Mouse (Mus musculus) ES-E14 (cell line): ENCODE results near the gene Angptl6. TPM values are rescaled to one million over a fixed set of nuclear protein-coding genes. Genes with fewer than 3 reads are reported as not detected.

Experiments used
- DNase-seq: peaks from one replicate; pipeline ENCODE4 v3.0.0-alpha.2; 2013; ENCODE audit warnings: low read depth, low spot score
- H3K27ac ChIP-seq: 2 replicates; pipeline ENCODE4 v1.5.1; 2012; ENCODE audit warnings: low read depth, mild to moderate bottlenecking, low read length, moderate library complexity, mixed read lengths; ENCODE audit not compliant: poor library complexity, insufficient read depth, severe bottlenecking
- H3K36me3 ChIP-seq: 2 replicates; pipeline ENCODE4 v1.6.1; 2012; ENCODE audit warnings: mild to moderate bottlenecking, low read length, moderate library complexity, mixed read lengths; ENCODE audit not compliant: control insufficient read depth, poor library complexity, insufficient read depth, severe bottlenecking
- H3K4me1 ChIP-seq, 2 experiments: fragments of 150-350 bp in 1 of 2; sonication (generic) in 1 of 2; 2 replicates each; pipeline ENCODE4 v1.6.1; 2012; ENCODE audit warnings: low read length in 2 of 2, mild to moderate bottlenecking in 1 of 2, mixed read lengths in 1 of 2; ENCODE audit not compliant: control insufficient read depth in 2 of 2, insufficient read depth in 2 of 2, poor library complexity in 1 of 2
- H3K4me3 ChIP-seq, 2 experiments: fragments of 150-350 bp in 1 of 2; sonication (generic) in 1 of 2; 2 replicates each; pipeline ENCODE4 v1.5.1; 2012; ENCODE audit warnings: low read length in 2 of 2, low read depth in 1 of 2, mild to moderate bottlenecking in 1 of 2, mixed read lengths in 1 of 2; ENCODE audit not compliant: insufficient read depth in 1 of 2, poor library complexity in 1 of 2, severe bottlenecking in 1 of 2
- H3K9ac ChIP-seq: 2 replicates; pipeline ENCODE4 v1.6.1; 2012; ENCODE audit warnings: low read depth, mild to moderate bottlenecking, low read length, mixed read lengths; ENCODE audit not compliant: poor library complexity, insufficient read depth, severe bottlenecking
- H3K9me3 ChIP-seq: fragments of 150-350 bp; sonication (generic); 2 replicates; pipeline ENCODE4 v1.6.1; 2012; ENCODE audit warnings: low read depth, mild to moderate bottlenecking, low read length; ENCODE audit not compliant: control insufficient read depth, insufficient read depth
- CHD2 ChIP-seq: IDR thresholded peaks from 2 replicates; pipeline ENCODE4 v1.6.1; 2014; ENCODE audit warnings: mild to moderate bottlenecking, low read depth, low read length, inconsistent platforms
- HCFC1 ChIP-seq: IDR thresholded peaks from 2 replicates; pipeline ENCODE4 v1.6.1; 2012; ENCODE audit warnings: low read length, inconsistent platforms, borderline replicate concordance; ENCODE audit not compliant: insufficient read depth
- MAFK ChIP-seq: IDR thresholded peaks from 2 replicates; pipeline ENCODE4 v1.6.1; 2014; ENCODE audit warnings: mild to moderate bottlenecking, low read depth, low read length, inconsistent platforms; ENCODE audit not compliant: insufficient read depth
- ZC3H11A ChIP-seq: IDR thresholded peaks from 2 replicates; pipeline ENCODE4 v1.6.1; 2012; ENCODE audit warnings: low read depth, mild to moderate bottlenecking, inconsistent platforms, low read length, borderline replicate concordance
- ZNF384 ChIP-seq: IDR thresholded peaks from 2 replicates; pipeline ENCODE4 v1.6.1; 2012; ENCODE audit warnings: low read depth, low read length, inconsistent platforms
- in situ Hi-C, 2 experiments: fragments of 600-800 bp; cut with MboI; formaldehyde crosslinking; loops; one replicate each; pipeline ENCODE4 v1.15.1; 2025; ENCODE audit warnings: low sequenced_read_pairs in 2 of 2, inconsistent platforms in 1 of 2; ENCODE audit not compliant: unreplicated experiment in 2 of 2
- total RNA-seq: library from RNA; depleted of rRNA; stranded (reverse); fragments of 300-350 nt; gene quantifications from 2 replicates; pipeline ENCODE4 v1.2.3, GENCODE M21; 2012

Angptl6 gene
- total RNA-seq, 1 experiment: 4.1 TPM

DNA sequence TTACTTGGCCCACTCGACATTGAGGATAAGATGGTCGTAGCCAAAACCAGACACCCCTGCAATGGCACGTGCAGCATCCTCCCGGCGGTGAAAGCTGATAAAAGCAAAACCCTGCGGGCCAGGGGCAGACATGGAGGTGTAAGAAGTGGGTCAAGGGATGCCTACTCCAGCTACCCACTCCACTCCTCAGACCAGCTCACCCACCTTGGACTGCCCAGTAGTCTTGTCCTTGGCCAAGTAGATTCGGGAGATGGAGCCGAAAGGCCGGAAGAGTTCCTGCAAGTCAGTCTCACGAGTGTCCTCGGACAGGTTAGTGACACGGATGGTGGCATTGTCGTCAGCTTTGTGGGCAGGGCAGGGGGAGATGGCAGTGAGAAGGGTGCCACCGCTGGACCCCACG, 15.1 kb upstream of the Angptl6 start:
- in situ Hi-C loops: loop anchor here in 1 of 2 experiments (10.0 kb wide), 1 partner anchor 110 kb away; the partner anchor contains the start of gene Mrpl4
- no peak overlapping the region for H3K27ac ChIP-seq
- H3K4me3 ChIP-seq: no peak overlapping the region
- peaks cover 0 to 25% of the 10 kb centered on the region in 2 experiments; a peak in 1 of 4 replicates for H3K4me1 ChIP-seq
- no peak overlapping the region for H3K9ac ChIP-seq
- TF ChIP-seq CHD2 (no peak), MAFK (no peak), ZC3H11A (no peak), HCFC1 (no peak), ZNF384 (no peak)
- DNase-seq: no peak
- H3K36me3 ChIP-seq: peaks cover 72% of the 10 kb centered on the region
- no peaks in the 10 kb centered on the region for H3K9me3 ChIP-seq

DNA sequence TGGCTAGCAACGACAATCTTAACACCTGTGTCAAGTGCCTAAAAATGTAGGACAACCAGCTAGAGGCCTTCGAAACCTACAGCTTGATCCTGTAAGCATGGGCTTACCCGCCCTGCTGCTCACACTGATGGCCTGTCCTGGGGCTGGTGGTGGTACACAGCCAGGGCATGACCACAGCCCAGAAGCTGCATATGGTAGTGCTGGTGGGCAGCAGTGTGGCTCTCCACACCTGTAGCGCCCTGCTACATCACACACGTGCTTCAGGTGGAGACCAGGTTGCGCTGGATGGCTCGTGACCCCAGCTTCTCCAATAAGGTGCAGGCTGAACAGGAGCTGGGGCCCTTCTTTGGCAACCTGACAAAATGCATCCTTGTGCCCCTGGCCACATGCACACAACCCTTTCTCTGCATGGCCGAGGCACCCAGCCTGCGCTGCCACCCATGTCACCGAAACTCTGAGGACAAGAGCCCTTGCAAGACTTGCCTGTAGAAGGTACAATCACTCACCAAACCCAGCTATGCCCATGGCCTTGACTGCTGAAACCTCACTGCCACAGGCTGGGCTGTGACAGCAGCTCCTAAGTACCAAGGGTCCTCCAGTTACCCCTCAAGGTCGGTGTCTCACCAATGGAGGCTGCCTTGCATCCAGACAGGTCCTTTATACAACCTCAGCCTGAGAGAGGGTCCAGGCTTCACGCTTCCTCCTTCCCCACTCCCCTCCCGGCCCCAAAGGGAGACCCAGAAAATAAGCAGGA, 14.2 kb upstream of the Angptl6 start:
- Histone ChIP-seq H3K9me3 (no peaks in the 10 kb centered on the region), H3K9ac (no peak overlapping the region), H3K27ac (no peak overlapping the region), H3K4me1 (peaks cover 0 to 25% of the 10 kb centered on the region in 2 experiments; a peak in 1 of 4 replicates), H3K36me3 (peaks cover 77% of the 10 kb centered on the region), H3K4me3 (no peak overlapping the region)
- no peak for DNase-seq
- in situ Hi-C loops: loop anchor here in 1 of 2 experiments (10.0 kb wide), 1 partner anchor 111 kb away; the partner anchor contains the start of gene Mrpl4
- TF ChIP-seq CHD2: no peak
- TF ChIP-seq HCFC1: no peak
- no peak for TF ChIP-seq MAFK
- TF ChIP-seq ZC3H11A: no peak
- TF ChIP-seq ZNF384: no peak

DNA sequence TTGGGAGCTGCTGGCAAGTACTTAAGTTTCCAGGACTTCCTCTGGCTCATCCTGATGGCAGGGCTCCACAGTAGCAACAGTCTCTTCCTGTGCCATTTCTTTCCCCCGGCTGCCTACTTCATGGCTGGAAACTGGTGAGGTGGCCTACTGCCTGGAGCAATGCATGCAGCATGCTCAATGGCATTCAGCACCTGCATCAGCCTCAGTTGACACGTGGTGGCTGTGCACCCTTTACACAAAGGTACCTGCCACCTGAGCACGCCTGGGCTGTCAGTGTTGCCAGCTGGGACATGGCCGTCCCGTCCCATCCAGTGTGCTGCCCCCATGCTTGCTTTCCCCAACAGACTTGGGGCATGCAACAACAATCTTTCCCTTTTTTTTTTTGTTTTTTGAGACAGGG, 13.5 kb upstream of the Angptl6 start:
- Histone ChIP-seq H3K9me3 (no peaks in the 10 kb centered on the region), H3K4me3 (no peak overlapping the region), H3K27ac (no peak overlapping the region), H3K4me1 (peaks cover 0 to 25% of the 10 kb centered on the region in 2 experiments; a peak in 1 of 4 replicates), H3K36me3 (peaks cover 77% of the 10 kb centered on the region), H3K9ac (no peak overlapping the region)
- DNase-seq: no peak
- in situ Hi-C loops: loop anchor here in 1 of 2 experiments (10.0 kb wide), 1 partner anchor 112 kb away; the partner anchor contains the start of gene Mrpl4
- TF ChIP-seq ZC3H11A (no peak), MAFK (no peak), ZNF384 (no peak), HCFC1 (no peak), CHD2 (no peak)

DNA sequence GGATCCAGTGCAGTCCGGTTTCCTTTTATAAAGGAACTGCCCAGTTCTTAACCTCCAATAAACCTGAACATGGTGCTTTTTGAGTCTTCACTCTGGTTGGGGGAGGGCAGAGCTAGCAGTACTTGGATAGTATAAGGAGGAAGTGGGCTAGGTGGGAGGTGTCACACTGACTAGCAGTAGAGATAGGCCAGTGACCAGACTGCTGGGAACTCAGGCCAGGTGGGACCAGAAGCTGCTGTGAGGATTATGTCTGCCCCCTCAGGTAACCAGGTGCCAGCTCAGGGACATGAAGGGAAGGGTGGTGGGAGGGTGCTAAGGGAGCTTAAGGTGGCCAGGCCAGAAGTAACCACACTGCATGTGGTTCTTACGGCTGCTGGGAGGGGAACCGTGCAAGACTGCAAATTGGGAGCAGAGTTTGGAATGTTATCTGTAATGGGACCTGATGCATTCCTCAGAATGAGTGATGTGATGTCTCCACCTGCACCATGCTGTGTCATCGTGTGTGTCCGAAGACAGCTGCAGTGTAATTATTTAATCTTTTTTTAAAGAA, 12.7 kb upstream of the Angptl6 start:
- Histone ChIP-seq H3K36me3 (peaks cover 76% of the 10 kb centered on the region), H3K9ac (no peak overlapping the region)

More for the DNA sequence above, 12.7 kb upstream of the Angptl6 start:
- TF ChIP-seq ZNF384: no peak
- no peak for TF ChIP-seq HCFC1
- Histone ChIP-seq H3K4me3 (no peak overlapping the region; a peak in 1 of 4 replicates), H3K9me3 (no peaks in the 10 kb centered on the region), H3K4me1 (peaks cover 0 to 25% of the 10 kb centered on the region in 2 experiments; a peak in 1 of 4 replicates), H3K27ac (peak overlapping the region; percentile 43; the same call in 1 of the 2 replicates)
- DNase-seq: no peak
- in situ Hi-C loops: loop anchor here in 1 of 2 experiments (10.0 kb wide), 1 partner anchor 113 kb away; the partner anchor contains the start of gene Mrpl4
